Comparison of ENCODE assay signal across 41 mouse cellular contexts in genomic region chr11:21968922-21969321, GRCm38 (mm10). TPM values are rescaled to one million over a fixed set of nuclear protein-coding genes. Genes with fewer than 3 reads are reported as not detected.
"Had no signal": no experiment of that assay in that cellular context is flagged by ENCODE, and none has a peak within 500 bp of the region (broad histone marks: within the 10 kb centered on the region; RNA-seq: fewer than 3 reads in every experiment).

No protein-coding gene starts in this region.

- H3K9me3 ChIP-seq: heart, embryonic 12.5 days; heart, embryonic 13.5 days; heart, embryonic 15.5 days; hindbrain, embryonic 10.5 days; hindbrain, embryonic 12.5 days; hindbrain, embryonic 15.5 days; intestine, embryonic 15.5 days; kidney, embryonic 15.5 days had no signal

- DNase-seq: heart, postnatal 10 days; heart, postnatal 14 days; heart, postnatal 36 days; heart, postnatal 4 days; kidney, adult 11 months; kidney, adult 18-20 months; kidney, adult 2 months; kidney, adult 8-10 months; kidney, adult 9 months; kidney, postnatal 10 days; kidney, postnatal 14 days; kidney, postnatal 25 days; kidney, postnatal 36 days; kidney, postnatal 4 days; layer of hippocampus, adult 9-11 months; layer of hippocampus, postnatal 36 days had no signal

- H3K4me2 ChIP-seq: heart, embryonic 11.5 days; heart, embryonic 12.5 days; heart, embryonic 13.5 days; heart, embryonic 15.5 days; hindbrain, embryonic 12.5 days; hindbrain, embryonic 13.5 days; hindbrain, embryonic 14.5 days; hindbrain, embryonic 15.5 days; intestine, embryonic 15.5 days; kidney, embryonic 15.5 days had no signal

- ATAC-seq: hindbrain, embryonic 16.5 days; hindbrain, postnatal 0 days; inflammation-experienced regulatory T-cells, adult 6 months; intestine, embryonic 15.5 days; intestine, embryonic 16.5 days; intestine, postnatal 0 days had no signal

- H3K4me1 ChIP-seq: heart, embryonic 12.5 days; heart, embryonic 13.5 days; heart, embryonic 15.5 days; hindbrain, embryonic 12.5 days; hindbrain, embryonic 13.5 days; hindbrain, embryonic 15.5 days; intestine, embryonic 15.5 days; kidney, embryonic 15.5 days had no signal

- H3K27me3 ChIP-seq: heart, embryonic 12.5 days; heart, embryonic 13.5 days; heart, embryonic 15.5 days; hindbrain, embryonic 12.5 days; hindbrain, embryonic 13.5 days; hindbrain, embryonic 15.5 days; intestine, embryonic 15.5 days; kidney, embryonic 15.5 days had no signal

- H3K4me3 ChIP-seq: heart, embryonic 12.5 days; heart, embryonic 13.5 days; heart, embryonic 15.5 days; hindbrain, embryonic 10.5 days; hindbrain, embryonic 12.5 days; hindbrain, embryonic 13.5 days; hindbrain, embryonic 15.5 days; intestine, embryonic 15.5 days; kidney, embryonic 15.5 days; layer of hippocampus, adult 2 months; left cerebral cortex, adult 2 months had no signal

- H3K36me3 ChIP-seq: heart, embryonic 12.5 days; heart, embryonic 13.5 days; heart, embryonic 15.5 days; hindbrain, embryonic 10.5 days; hindbrain, embryonic 12.5 days; hindbrain, embryonic 13.5 days; hindbrain, embryonic 15.5 days; intestine, embryonic 15.5 days; kidney, embryonic 15.5 days had no signal

- H3K27ac ChIP-seq: heart, embryonic 13.5 days; heart, embryonic 15.5 days; hindbrain, embryonic 10.5 days; hindbrain, embryonic 12.5 days; hindbrain, embryonic 13.5 days; hindbrain, embryonic 14.5 days; hindbrain, embryonic 15.5 days; hindbrain, postnatal 0 days; intestine, embryonic 15.5 days; kidney, embryonic 15.5 days; kidney, postnatal 0 days; layer of hippocampus, adult 2 months; left cerebral cortex, adult 2 months had no signal

- H3K9ac ChIP-seq: heart, embryonic 12.5 days; heart, embryonic 13.5 days; heart, embryonic 15.5 days; hindbrain, embryonic 12.5 days; hindbrain, embryonic 13.5 days; hindbrain, embryonic 14.5 days; hindbrain, embryonic 15.5 days; intestine, embryonic 15.5 days; kidney, embryonic 15.5 days had no signal

RNA-seq across cellular contexts. Expression of gene Otx1, which starts 33.8 kb away (rescaled TPM):
- total RNA-seq: heart, postnatal 10 days; heart, postnatal 25 days; heart, postnatal 36 days; hematopoietic stem cell, adult 5-6 weeks had no signal
- polyA plus RNA-seq: inflammation-experienced regulatory T-cells, adult 6 months; intestine, embryonic 14.5 days; intestine, embryonic 15.5 days; intestine, embryonic 16.5 days; intestine, postnatal 0 days; kidney, adult 2 months; kidney, embryonic 14.5 days; kidney, embryonic 16.5 days; kidney, postnatal 0 days; large intestine, adult 2 months had no signal
